Mouse (Mus musculus) hindbrain, embryonic 13.5 days (tissue): ENCODE data around the gene Pbx2. TPM values are rescaled to one million over a fixed set of nuclear protein-coding genes. Genes with fewer than 3 reads are reported as not detected.

Experiments
- ATAC-seq: fragments of 200-750 bp; cut with Nextera tagmentation; 2 replicates; pipeline ENCODE4 v1.8.0; 2017; ENCODE audit warnings: moderate TSS enrichment; ENCODE audit not compliant: low FRiP score
- H3K27ac ChIP-seq: fragments of 300-500 bp; sonication (generic); 2 replicates; pipeline ENCODE4 v1.5.1; 2015; ENCODE audit warnings: inconsistent platforms, mild to moderate bottlenecking, moderate library complexity
- H3K27me3 ChIP-seq: fragments of 300-500 bp; sonication (generic); 2 replicates; pipeline ENCODE4 v1.6.1; 2015; ENCODE audit warnings: mild to moderate bottlenecking, inconsistent platforms
- H3K36me3 ChIP-seq: fragments of 300-500 bp; sonication (generic); 2 replicates; pipeline ENCODE4 v1.6.1; 2015; ENCODE audit warnings: mild to moderate bottlenecking, inconsistent platforms
- H3K4me1 ChIP-seq: fragments of 300-500 bp; sonication (generic); replicated peaks from 2 replicates; pipeline ENCODE4 v1.6.1; 2015; ENCODE audit warnings: inconsistent platforms
- H3K4me2 ChIP-seq: fragments of 300-500 bp; sonication (generic); 2 replicates; pipeline ENCODE4 v1.6.1; 2015; ENCODE audit warnings: inconsistent platforms, mild to moderate bottlenecking, moderate library complexity
- H3K4me3 ChIP-seq: fragments of 300-500 bp; sonication (generic); 2 replicates; pipeline ENCODE4 v1.5.1; 2015; ENCODE audit warnings: mild to moderate bottlenecking, inconsistent platforms
- H3K9ac ChIP-seq: fragments of 300-500 bp; sonication (generic); 2 replicates; pipeline ENCODE4 v1.6.1; 2015; ENCODE audit warnings: mild to moderate bottlenecking, inconsistent platforms
- H3K9me3 ChIP-seq: fragments of 300-500 bp; sonication (generic); 2 replicates; pipeline ENCODE4 v1.6.1; 2016; ENCODE audit warnings: inconsistent platforms
- WGBS: fragments of 180-500 bp; shearing (Covaris S2); methylation state at CpG from one replicate; pipeline ENCODE4 v1.1.7; 2015; 5-methylcytosine and 5-hydroxymethylcytosine counted together
- polyA plus RNA-seq: library from polyadenylated mRNA; unstranded; fragments of >200 nt; fragmentation: Nextera tagmentation; extraction: Ambion mirVana; gene quantifications from 2 replicates; pipeline ENCODE4 v1.2.1, GENCODE M21; 2015

Pbx2 gene
- polyA plus RNA-seq, 1 experiment from 2014 or later: 8.9 TPM

DNA sequence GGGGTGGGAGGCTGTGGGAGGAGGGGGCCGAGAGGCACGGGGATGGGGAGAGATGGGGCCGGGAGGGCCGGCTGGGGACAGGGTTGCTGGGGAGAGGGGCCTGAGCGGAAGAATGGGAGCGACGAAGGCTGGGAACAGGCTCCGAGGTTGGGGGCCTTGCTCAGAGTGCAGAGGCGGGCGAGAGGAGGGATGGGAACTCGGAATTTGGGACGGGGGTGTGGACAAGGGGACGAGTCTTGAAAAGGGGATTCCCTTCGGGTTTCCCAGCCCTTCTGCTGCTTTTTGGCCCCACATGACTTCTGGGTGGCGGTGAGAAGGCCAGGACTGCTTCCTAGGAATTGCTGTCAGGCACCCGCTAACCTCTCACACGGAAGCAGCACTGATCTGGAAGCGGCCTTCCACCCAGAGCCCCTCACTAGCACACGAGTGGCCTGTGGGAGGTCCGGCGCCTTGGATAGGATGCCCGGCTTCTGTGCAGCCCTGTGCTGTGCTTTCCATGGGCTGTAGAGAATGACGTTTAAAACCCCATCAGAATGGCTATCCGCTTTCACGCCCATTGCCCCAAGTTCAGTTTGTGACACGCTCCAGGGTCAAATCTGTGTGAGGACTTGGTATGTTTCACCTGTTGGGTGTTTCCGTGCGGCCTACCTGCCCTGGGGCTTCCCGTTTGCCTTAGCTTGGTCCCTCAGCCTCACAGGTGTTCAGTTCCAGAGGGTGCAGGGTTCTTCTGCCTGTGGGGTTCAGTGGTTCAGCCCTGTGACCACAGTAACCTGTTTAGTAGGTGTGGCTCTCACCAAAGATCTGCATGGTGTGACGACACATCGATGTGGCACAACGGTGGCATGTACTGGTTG lies 15.3 kb downstream of the Pbx2 start:
- ATAC-seq: no peak
- H3K4me3 ChIP-seq: peak overlapping the region; percentile 92
- WGBS: 17% methylated on average over 31 of the region's 32 CpGs
- H3K9ac ChIP-seq: peak overlapping the region; percentile 99
- peak overlapping the region; percentile 94 for H3K27ac ChIP-seq
- peak overlapping the region; percentile 99 for H3K4me2 ChIP-seq
- peaks cover 22% of the 10 kb centered on the region for H3K36me3 ChIP-seq
- no peaks in the 10 kb centered on the region for H3K9me3 ChIP-seq
- H3K27me3 ChIP-seq: no peaks in the 10 kb centered on the region
- peaks cover 59% of the 10 kb centered on the region for H3K4me1 ChIP-seq

DNA sequence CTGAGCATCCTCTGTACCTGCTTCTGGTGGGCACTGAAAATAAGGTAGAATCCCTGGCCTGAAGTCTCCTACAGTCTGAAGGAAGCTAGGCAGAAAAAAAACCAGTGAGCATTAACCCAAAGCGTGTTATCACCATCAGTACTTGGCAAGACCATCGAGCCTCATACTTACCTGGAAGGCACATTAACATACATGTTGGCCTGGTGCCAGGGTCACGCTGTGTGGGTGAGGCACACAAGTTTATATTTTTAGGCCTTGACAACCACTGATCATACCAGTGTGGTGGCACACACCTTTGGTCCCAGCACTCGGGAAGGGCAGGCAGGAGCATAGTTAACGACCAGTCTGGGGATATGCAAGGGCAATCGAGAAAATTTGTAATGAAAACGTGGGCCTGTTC lies 16.9 kb downstream of the Pbx2 start:
- peak overlapping the region; percentile 92; the same call in 1 of the 2 replicates for H3K4me3 ChIP-seq
- H3K9ac ChIP-seq: peak overlapping the region; percentile 56; the same call in 1 of the 2 replicates
- H3K4me2 ChIP-seq: no peak overlapping the region
- peaks cover 32% of the 10 kb centered on the region for H3K36me3 ChIP-seq
- peaks cover 45% of the 10 kb centered on the region for H3K4me1 ChIP-seq
- ATAC-seq: no peak
- H3K9me3 ChIP-seq: no peaks in the 10 kb centered on the region
- WGBS: 91% methylated on average over 7 of the region's 7 CpGs
- H3K27ac ChIP-seq: no peak overlapping the region
- no peaks in the 10 kb centered on the region for H3K27me3 ChIP-seq

DNA sequence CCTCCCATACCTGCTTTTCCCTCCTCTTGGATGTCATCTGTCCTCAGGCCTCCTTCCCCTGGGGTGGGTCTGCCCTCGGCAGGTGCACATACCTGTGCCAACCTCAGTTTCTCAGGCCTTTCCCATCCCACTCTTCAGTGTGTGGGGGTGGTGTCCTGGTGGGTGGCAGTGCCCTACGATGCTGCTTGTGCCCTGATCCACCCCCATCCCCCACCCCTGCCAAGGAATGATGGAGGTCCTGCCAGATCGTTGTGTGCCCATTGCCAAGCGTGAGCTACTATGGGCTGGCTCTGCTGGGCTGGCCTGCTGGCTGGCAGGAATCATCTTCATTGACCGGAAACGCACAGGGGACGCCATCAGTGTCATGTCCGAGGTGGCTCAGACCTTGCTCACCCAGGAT lies 20.0 kb downstream of the Pbx2 start:
- no peak overlapping the region for H3K4me2 ChIP-seq
- peaks cover 63% of the 10 kb centered on the region for H3K36me3 ChIP-seq
- ATAC-seq: no peak
- no peak overlapping the region for H3K27ac ChIP-seq
- H3K9me3 ChIP-seq: no peaks in the 10 kb centered on the region
- H3K27me3 ChIP-seq: no peaks in the 10 kb centered on the region
- peaks cover 33% of the 10 kb centered on the region for H3K4me1 ChIP-seq
- WGBS: 88% methylated on average over 8 of the region's 8 CpGs
- H3K9ac ChIP-seq: 0 out of 2 replicates have a peak overlapping the region, but pooled peaks have one; percentile 13
- H3K4me3 ChIP-seq: no peak overlapping the region

DNA sequence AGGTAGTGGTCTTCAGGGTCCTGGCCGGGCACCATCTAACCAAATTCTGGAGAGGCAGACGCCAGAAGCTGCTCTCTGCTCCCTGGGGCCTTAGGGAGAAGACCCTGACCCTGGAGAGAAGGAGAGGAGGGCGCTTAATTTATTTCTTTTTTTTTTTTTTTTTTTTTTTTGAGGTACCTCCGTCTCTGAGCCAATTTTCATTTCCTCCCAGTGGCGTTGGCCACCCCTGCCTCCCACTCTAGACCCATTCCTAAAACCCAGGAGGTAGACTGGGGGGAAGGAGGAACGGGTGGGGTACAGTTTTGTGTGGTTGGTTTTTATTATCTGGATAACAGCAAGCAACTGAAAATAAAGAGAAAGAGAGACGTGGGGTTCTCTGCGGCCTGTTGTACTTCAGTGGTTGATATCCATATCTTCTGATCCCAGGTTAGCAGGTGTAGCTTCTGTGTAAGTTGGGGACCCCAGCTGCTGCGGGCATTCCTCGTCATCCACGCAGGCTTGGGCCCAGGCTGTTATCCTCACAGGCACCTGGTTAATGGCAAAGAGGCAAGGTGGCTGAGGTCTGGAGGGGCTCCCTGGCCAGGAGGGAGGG lies 22.1 kb downstream of the Pbx2 start:
- Histone ChIP-seq H3K36me3 (peaks cover 76% of the 10 kb centered on the region), H3K4me1 (peaks cover 14% of the 10 kb centered on the region), H3K9ac (no peak overlapping the region), H3K27ac (no peak overlapping the region), H3K4me3 (no peak overlapping the region), H3K27me3 (no peaks in the 10 kb centered on the region), H3K9me3 (no peaks in the 10 kb centered on the region), H3K4me2 (no peak overlapping the region)
- WGBS: 91% methylated on average over 10 of the region's 11 CpGs
- ATAC-seq: no peak

DNA sequence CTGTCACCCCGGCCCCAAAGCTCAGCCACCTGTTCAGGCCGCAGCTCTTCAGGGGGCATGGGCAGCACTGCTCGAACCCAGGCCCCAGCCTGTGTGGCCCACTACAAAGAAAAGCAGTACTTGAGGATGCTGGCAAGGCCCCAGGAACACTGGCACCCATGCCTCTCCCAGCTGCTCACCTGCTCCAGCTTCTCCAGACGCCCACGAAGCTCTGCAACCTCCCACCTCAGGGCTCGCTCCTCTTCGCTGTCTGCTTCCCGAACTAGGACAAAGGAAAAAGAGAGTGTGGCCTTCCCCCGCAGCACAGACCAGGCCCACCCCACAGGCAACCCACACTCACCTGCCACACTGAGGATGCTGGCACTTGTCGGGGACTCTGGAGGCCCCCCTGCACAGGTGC lies 22.8 kb downstream of the Pbx2 start:
- ATAC-seq: no peak
- no peaks in the 10 kb centered on the region for H3K9me3 ChIP-seq
- H3K36me3 ChIP-seq: peaks cover 76% of the 10 kb centered on the region
- H3K27me3 ChIP-seq: no peaks in the 10 kb centered on the region
- peaks cover 7% of the 10 kb centered on the region for H3K4me1 ChIP-seq
- 85% methylated on average over 10 of the region's 10 CpGs for WGBS
- no peak overlapping the region for H3K4me3 ChIP-seq
- H3K4me2 ChIP-seq: no peak overlapping the region
- H3K9ac ChIP-seq: no peak overlapping the region
- H3K27ac ChIP-seq: no peak overlapping the region

DNA sequence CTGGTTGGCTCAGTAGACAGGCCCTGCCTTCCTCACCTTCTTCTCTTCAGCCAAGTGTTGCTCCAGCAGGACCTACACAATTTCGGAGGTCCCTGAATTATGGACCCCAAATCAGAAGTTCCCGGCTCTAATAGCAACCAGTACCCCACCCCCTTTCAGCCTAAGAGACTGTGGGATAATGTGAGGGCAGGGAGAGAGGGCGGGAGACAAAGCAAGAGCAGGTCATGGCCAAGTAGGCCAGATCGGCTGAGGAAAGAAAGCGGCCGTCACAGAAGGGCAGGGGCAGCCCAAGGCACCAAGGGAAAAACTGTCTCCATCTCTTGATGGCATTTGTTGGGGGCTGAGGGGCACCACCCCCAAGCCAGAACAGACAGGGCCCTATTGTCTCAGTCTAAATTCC lies 24.8 kb downstream of the Pbx2 start, which contains the start of gene Egfl8:
Egfl8 (minus strand) TSS at position 101 of the 400 bp plus-strand sequence.
- Histone ChIP-seq H3K9ac (peak within 1 kb of the TSS; percentile 11; the same call in 1 of the 2 replicates), H3K4me1 (no peaks in the 10 kb centered on the region), H3K4me2 (peak within 1 kb of the TSS; percentile 13; the same call in 1 of the 2 replicates), H3K27ac (peak within 1 kb of the TSS; percentile 41; the same call in 1 of the 2 replicates), H3K9me3 (no peaks in the 10 kb centered on the region), H3K36me3 (peaks cover 77% of the 10 kb centered on the region), H3K27me3 (no peaks in the 10 kb centered on the region), H3K4me3 (no peak within 1 kb of the TSS)
- WGBS: 54% methylated on average over 6 of the region's 6 CpGs
- ATAC-seq: no peak

DNA sequence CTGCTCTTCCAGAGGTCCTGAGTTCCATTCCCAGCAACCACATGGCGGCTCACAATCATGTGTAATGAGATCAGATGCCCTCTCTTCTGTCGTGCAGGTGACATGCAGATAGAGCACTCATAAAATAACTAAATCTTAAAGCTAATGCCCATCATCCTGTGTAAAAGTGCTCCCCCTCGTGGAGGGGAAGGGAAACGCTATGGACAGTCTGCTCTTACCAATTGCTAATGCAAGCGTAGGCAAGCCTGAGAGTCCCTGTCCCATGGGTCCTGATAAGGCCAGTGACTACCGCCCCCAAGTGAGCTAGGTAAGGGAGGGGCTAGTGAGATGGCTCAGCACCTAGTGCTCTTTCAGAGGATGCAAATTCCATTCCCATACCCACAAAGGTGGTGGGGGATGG lies 27.9 kb downstream of the Pbx2 start:
- Histone ChIP-seq H3K27ac (no peak overlapping the region), H3K4me2 (no peak overlapping the region), H3K4me1 (no peaks in the 10 kb centered on the region), H3K36me3 (peaks cover 75% of the 10 kb centered on the region), H3K9ac (no peak overlapping the region), H3K4me3 (no peak overlapping the region), H3K27me3 (no peaks in the 10 kb centered on the region), H3K9me3 (no peaks in the 10 kb centered on the region)
- no peak for ATAC-seq
- 12% methylated on average over 6 of the region's 6 CpGs for WGBS

DNA sequence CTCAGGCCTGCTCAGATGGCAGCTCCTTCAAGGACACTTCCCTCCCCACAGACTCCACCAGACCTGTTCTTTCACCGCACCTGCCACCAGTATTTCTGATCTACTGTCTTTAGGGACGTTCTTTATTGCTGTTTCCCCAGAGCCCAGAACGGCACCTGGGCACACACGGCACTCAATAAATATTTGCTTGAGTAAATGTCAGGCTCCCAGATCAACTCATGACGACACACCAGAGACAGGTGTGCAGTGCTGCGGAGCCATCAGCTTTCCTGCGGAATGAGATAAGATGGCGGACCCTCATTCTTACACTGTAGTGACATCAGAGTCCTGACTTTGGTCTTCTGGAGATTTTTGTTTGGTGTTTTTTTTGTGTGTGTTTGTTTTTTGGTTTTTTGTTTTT lies 29.9 kb downstream of the Pbx2 start:
- Histone ChIP-seq H3K4me1 (peaks cover 4% of the 10 kb centered on the region), H3K9ac (no peak overlapping the region), H3K9me3 (no peaks in the 10 kb centered on the region), H3K4me3 (no peak overlapping the region), H3K36me3 (peaks cover 57% of the 10 kb centered on the region), H3K4me2 (no peak overlapping the region), H3K27ac (no peak overlapping the region), H3K27me3 (no peaks in the 10 kb centered on the region)
- no peak for ATAC-seq
- 93% methylated on average over 8 of the region's 8 CpGs for WGBS

DNA sequence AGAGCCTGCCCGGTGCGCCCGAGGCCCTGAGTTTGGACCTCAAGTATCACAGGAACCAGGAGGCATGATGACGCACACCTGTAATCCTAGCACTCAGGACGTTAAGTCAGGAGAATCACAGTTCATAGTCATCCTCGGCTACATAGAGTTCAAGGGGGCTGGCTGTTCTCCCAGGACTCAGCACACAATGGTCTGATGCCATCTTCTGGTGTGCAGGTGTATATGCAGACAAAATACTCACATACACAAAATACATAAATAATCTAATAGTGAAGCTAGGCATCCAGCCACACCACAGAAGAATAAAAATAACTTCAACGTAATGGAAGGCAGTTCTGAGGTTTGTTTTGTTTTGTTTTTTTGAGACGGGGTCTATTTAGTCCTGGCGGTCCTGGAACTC lies 32.1 kb downstream of the Pbx2 start:
- no peak overlapping the region for H3K4me2 ChIP-seq
- H3K27ac ChIP-seq: no peak overlapping the region
- WGBS: 90% methylated on average over 9 of the region's 9 CpGs
- peaks cover 44% of the 10 kb centered on the region for H3K36me3 ChIP-seq
- no peaks in the 10 kb centered on the region for H3K9me3 ChIP-seq
- no peaks in the 10 kb centered on the region for H3K27me3 ChIP-seq
- no peak overlapping the region for H3K4me3 ChIP-seq
- H3K4me1 ChIP-seq: peaks cover 19% of the 10 kb centered on the region
- no peak overlapping the region for H3K9ac ChIP-seq
- no peak for ATAC-seq

DNA sequence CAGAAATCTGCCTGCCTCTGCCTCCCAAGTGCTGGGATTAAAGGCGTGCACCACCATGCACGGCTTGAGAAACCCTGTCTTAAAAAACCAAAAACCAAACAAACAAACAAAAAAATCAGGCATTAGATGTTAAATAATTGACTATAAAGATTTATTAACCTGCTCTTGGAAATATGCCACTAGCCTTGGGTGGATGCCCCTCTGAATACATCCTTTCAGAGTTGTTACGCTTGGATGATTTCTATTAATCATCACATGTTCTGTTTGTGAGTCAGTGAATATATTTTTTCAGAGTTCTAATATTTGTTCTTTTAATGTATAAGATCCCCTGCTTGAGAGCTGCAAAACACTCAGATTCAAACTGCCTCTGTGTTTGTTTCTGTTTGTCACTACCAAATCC lies 33.9 kb downstream of the Pbx2 start:
- Histone ChIP-seq H3K4me1 (peaks cover 37% of the 10 kb centered on the region), H3K4me2 (no peak overlapping the region), H3K9ac (no peak overlapping the region), H3K4me3 (no peak overlapping the region), H3K27me3 (peaks cover 5% of the 10 kb centered on the region), H3K36me3 (peaks cover 35% of the 10 kb centered on the region), H3K9me3 (no peaks in the 10 kb centered on the region), H3K27ac (no peak overlapping the region)
- no peak for ATAC-seq
- 98% methylated on average over 3 of the region's 3 CpGs for WGBS

DNA sequence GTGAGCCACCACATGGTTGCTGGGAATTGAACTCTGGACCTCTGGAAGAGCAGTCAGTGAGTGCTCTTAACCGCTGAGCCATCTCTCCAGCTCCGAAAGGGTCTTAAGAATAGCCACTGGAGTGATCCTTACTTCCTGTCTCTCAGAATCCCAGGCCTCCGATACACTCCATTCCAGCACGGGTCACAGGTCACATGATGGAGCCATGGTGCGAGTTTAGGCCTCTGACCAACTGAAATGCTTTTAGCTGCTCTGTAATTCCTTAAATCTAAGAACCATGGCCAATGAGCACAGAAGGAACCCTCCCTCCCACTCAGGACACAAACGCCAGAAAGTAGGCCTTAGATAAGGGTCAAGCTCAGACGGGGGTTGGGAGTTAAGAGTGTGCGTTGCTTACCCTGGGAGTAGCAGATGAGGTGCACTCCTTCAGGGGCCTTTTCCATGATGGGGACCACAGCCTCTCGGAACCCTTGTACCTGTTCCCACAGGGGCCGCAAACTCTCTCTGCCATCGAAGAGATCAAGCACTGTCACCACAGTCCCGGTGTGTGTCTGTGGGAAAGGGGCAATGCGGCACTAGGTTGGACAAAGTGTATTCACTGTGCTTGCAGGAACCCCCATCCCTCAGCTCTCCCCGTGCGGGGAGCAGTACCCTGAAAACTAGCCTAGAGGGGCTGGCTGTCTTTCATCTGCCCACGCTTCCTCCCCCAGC lies 35.2 kb downstream of the Pbx2 start:
- H3K4me1 ChIP-seq: peaks cover 49% of the 10 kb centered on the region
- ATAC-seq: no peak

DNA sequence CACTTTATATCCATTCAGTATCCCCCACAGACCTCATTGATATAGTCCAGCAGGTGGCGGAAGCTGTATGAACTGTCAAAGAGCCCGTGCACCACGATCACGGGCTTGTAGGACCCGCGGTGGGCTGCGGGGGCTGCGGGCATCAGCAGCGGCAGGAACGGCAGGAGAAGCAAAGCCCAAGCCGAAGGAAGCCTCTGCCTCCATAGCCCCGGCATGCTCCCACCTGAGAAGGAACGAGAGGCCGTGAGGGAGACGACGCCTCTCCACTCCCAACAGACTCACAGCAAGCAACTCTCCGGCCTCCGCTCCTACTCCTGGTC lies 35.7 kb downstream of the Pbx2 start:
- 0% methylated on average over 18 of the region's 18 CpGs for WGBS
- peak overlapping the region; percentile 73 for H3K4me3 ChIP-seq

More for the DNA sequence above, 35.2 kb downstream of the Pbx2 start:
- peak overlapping the region; percentile 83 for H3K9ac ChIP-seq
- 53% methylated on average over 16 of the region's 16 CpGs for WGBS
- peaks cover 17% of the 10 kb centered on the region for H3K27me3 ChIP-seq
- no peaks in the 10 kb centered on the region for H3K9me3 ChIP-seq
- peak overlapping the region; percentile 91 for H3K4me2 ChIP-seq
- peak overlapping the region; percentile 73 for H3K4me3 ChIP-seq
- peak overlapping the region; percentile 93 for H3K27ac ChIP-seq
- peaks cover 28% of the 10 kb centered on the region for H3K36me3 ChIP-seq

More for the DNA sequence above, 35.7 kb downstream of the Pbx2 start:
- Histone ChIP-seq H3K27me3 (peaks cover 22% of the 10 kb centered on the region), H3K4me1 (peaks cover 54% of the 10 kb centered on the region), H3K9me3 (no peaks in the 10 kb centered on the region), H3K27ac (peak overlapping the region; percentile 93), H3K9ac (peak overlapping the region; percentile 83), H3K4me2 (peak overlapping the region; percentile 91), H3K36me3 (peaks cover 22% of the 10 kb centered on the region)
- peak; percentile 43 for ATAC-seq
